Mouse (Mus musculus) layer of hippocampus, adult 9-11 months (tissue): ENCODE measurements around the gene Gm49661.
A peak's percentile ranks its signal among the peaks of the same experiment; 100 is the strongest.

ENCODE experiments used
- DNase-seq: peaks from one replicate; pipeline ENCODE4 v3.0.0; 2022

Gm49661 gene

DNA sequence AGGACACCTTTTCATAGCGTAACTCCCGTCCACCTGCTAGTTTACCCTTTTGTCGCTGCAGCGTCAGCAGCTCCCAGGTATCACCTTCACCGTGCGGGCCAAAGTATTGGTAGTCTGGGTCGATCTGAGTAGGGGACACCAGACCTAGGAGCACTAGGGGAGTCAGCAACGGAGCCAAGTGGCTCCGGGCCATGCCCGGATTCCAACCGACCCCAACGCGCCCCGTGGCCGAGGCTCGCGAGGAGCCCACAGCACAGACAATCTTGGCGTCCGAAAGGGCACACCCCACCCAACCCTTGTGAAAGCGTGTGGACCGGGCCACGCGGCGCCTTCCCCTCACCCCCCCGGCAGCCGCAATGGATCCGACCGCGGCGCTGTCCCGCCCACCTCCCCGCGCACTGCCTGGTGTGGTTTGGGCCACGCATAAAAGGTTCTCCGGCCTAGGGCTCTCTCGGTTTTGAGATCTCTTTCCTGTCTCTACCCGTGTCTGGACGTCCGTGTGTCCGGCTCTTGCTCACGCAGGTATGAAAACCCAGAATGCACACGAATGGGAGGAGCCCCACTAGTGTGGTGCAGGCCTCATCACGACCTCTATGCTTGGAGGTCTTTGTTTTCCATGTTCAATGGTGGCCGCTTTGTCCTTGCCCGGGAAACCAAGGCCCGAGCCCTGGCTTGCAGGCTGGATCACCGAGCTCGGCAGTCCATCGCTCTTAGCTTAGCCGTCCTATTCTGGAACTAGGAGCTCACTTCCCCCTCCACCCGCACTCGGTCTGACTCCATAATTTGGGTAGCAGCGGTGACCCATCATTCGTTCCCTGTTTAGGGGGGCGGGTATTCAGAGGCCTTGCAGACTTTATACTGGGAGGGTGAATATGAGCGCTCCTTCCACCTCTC is at the start of gene Gm49661, which contains the start of the genes Prdx2 and Rnaseh2a:
Gm49661 (minus strand) TSS at position 193 of the 894 bp plus-strand sequence.
Prdx2 (plus strand) TSS at position 347 of the 894 bp plus-strand sequence.
Rnaseh2a (minus strand) TSS at position 527 of the 894 bp plus-strand sequence.
- DNase-seq: peak; percentile 61

- DNase-seq: no peak
Observed at GRCm38 (mm10) chr8:85017209-85017608, 48.0 kb upstream of the Gm49661 start.

DNA sequence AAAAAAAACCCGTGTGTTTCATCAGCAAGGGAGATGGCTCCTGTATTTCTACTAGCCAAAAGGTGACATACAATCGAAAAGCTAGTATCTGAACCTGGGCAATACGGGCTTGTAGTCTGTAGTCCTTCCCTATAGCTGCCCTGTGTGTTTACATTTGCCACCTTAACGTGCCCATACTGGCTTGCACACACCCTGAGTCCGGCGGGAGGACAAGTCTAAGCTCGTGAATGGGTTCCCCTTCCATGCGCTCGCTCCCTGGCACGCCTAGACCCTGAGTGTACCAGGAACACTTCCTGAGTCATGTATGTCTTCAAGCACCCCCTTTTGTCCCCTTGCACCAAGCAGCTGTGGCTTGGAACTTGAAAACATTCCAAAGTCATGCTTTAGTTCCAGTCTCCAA is 47.5 kb upstream of the Gm49661 start:
- DNase-seq: no peak

DNA sequence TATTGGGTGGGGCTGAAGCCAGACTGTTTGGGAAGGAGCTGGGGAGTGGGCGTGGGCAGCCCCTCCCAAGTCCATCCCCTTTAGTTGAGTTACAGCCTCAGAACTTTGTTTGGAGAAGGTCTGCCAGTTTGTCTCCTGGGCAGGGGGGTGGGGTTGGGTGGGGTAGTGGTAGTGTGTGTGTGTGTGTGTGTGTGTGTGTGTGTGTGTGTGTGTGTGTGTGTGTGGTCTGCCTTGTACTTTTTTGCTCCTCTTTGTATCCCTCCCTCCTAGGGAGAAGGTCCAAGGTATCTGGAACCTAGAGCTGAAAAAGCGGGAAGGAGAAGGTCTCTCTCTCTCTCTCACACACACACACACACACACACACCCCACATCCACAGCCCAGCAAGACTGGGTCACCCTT is 45.2 kb upstream of the Gm49661 start, which contains the start of gene Best2:
Best2 (minus strand) TSS at position 101 of the 400 bp plus-strand sequence.
- no peak for DNase-seq

DNA sequence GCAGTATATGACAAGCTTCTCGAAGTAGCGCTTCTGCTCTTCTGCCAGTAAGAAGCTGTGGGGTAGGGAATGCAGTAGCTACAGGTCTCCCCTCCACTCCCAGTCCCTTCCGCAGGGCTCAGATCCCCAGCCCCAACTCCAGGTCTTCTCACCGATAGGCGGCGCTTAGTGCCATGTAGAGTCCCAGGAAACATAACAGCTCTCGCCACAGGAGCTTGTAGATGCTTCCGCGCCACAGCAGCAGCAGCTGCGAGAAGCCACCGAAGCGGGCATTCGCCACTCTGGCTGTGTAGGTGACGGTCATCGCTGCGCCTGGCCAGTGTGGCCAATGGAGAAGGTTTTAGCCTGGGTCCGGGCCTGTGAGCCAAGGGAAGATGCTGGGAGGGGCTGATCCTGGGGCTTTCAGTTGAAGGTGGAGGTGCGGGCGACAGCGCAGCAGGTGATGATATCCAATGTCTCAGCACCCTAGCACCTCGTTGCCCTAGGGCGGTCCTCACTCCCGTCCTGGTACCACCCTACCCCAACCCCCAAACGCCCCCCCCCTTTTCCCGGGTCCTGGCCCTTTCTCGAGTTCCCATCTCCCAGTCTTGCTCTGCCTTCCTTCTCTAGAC is 44.1 kb upstream of the Gm49661 start:
- DNase-seq: peak; percentile 85

GRCm38 (mm10) chr8:85011242-85011641 is 42.0 kb upstream of the Gm49661 start:
- DNase-seq: no peak

GRCm38 (mm10) chr8:85007686-85008085 is 38.5 kb upstream of the Gm49661 start:
- no peak for DNase-seq

- peak; percentile 91 for DNase-seq
Observed at GRCm38 (mm10) chr8:84997649-84998295, 28.5 kb upstream of the Gm49661 start.

DNA sequence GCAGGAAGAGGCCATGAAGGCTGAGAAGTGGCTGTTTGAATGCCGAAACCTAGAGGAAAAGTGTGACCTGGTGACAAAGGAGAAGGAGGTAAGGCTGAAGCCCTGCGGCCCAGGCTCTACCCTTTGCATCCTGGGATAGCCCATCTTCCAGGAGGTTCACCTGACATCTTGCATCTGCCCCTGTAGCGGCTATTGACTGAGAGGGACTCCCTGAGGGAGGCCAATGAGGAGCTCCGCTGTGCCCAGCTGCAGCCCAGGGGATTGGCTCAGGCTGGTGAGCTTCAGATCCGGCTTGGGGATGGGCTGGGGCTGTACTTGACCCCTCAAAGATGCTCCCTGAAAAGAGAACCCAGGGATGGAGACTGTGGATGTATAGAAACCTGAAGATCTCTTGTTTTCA is 27.7 kb upstream of the Gm49661 start:
- no peak for DNase-seq

GRCm38 (mm10) chr8:84995680-84996079 is 26.4 kb upstream of the Gm49661 start:
- no peak for DNase-seq

- DNase-seq: no peak
Observed at GRCm38 (mm10) chr8:84994375-84994774, 25.1 kb upstream of the Gm49661 start.

- peak; percentile 72 for DNase-seq
Observed at GRCm38 (mm10) chr8:84990836-84991235, 21.6 kb upstream of the Gm49661 start.

- DNase-seq: peak; percentile 97
Observed at GRCm38 (mm10) chr8:84990349-84990748, 21.1 kb upstream of the Gm49661 start, which contains the start of gene Hook2. TSS of gene Hook2 (plus strand) at chr8:84990603.

DNA sequence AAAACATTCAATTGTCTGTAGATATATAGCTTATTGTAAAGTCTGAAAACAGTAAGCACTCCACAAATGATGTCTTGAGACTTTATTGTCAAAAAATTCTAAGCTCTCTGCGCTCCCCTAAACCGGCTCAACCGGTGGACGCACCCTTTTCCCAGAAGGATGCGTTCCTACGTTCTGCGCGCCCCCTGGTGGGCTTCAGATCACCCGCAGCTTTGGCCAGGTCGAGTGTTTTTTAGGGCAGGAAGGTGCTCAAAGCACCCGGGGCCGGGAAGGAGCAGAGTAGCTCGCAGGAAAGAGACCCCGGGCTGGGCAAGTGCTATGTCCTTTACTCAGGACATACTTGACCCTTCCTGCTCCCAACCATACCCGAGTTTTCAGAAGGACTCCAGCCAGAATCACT is 20.6 kb upstream of the Gm49661 start:
- peak; percentile 86 for DNase-seq

DNA sequence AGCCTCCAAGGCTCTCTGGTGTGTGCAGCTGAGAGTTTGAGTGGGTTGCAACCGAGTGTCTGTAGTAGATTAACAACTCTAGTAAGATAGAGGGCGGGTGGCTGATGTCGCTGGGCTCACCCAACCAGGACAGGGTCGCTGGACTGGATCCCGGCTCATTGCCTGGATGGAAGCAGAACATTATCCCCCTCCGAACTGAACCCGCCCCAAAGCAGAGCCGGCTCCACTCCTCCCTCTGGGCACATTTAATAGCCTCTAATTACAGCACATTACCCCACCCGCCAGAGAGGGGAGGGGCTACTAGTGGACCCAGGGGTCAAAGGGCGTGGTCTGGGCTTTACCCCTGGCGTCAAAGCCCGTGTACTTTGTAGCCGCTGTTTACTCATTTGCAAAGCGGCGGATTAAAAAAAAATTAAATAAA is 20.1 kb upstream of the Gm49661 start:
- no peak for DNase-seq

GRCm38 (mm10) chr8:84987903-84988302 is 18.7 kb upstream of the Gm49661 start:
- no peak for DNase-seq

- no peak for DNase-seq
Observed at GRCm38 (mm10) chr8:84987388-84987787, 18.2 kb upstream of the Gm49661 start.

DNA sequence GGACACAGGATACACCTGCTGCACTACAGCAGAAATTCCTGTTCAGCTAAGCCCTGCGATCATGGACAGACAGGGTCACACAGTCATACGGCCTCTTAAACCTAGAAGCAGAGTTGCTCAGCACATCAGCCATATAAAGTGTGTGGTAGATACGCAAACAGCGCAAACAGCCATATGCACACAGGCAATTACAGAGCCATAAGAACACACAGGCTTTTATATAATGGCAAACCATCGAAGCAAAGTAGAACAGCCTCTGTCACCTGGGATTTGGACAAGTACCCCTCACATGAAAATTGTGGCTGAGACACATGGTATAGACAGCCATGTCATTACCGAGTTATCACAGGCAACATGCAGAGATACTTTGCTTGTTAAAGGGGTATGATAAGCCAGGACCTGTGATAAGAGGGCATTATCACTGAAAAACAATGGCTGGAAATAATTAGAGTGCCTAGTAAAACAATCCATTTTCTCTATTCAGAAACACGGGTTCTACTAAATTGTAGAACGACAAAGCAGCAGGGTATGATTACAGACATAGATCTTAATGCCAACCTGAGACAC is 17.2 kb upstream of the Gm49661 start:
- no peak for DNase-seq

GRCm38 (mm10) chr8:84985684-84986378 is 16.6 kb upstream of the Gm49661 start:
- DNase-seq: peak; percentile 96

DNA sequence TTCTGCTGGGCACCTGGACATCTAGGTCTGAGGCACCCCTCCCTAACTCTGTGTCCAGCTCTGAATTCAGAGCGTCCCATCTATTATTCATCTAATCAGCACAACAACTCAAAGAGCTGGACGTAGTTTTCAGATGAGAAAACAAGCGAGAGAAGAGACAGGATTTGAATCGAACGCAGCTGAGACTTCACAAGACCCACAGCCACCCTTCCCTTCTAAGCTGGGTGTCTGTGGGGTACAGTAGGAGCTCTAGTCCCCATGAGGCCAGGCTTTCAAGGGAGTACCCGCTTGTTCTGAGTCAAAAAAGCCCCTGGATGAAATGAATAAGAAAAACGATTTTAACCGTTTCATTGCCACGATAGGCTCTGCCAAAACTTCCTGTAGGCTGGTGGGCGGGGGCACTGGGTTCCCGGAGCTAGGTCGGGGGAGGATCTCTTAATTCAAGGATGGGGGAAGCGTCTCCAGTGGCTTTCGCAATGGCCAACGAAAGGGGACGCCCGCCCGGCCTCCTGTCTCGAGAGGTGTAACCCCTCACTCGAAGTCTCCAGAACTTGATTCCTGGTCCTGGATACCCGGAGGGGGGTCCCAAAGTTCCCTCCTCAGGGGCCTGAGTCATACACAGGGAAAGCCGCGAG is 15.9 kb upstream of the Gm49661 start:
- DNase-seq: no peak

- no peak for DNase-seq
Observed at GRCm38 (mm10) chr8:84984294-84985048, 15.2 kb upstream of the Gm49661 start.
